Mouse (Mus musculus) lung, postnatal 36 days (tissue): Measurements from ENCODE around the gene Ajuba.

Experiments used
- DNase-seq: peaks from one replicate; pipeline ENCODE4 v3.0.0; 2022; ENCODE audit warnings: mixed read lengths

The Ajuba gene

DNA sequence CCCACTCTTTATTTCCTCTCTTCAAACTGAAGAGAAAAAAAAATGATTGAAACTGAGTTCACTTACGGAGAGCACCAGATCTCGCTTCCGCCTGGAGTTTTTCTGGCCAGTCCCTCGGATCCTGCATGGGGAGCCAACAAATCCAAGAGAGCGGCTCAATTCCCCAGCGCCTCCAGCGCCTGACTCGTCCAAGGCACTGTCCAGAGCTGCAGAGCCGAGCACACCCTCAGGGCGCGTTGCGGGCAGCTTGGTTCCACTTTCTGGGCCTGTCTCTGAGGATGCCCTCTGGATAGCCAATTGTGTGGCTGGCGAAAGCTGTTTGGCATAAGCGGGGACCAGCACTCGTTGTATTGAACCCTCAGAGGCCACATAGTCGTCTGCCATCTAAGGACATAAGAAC lies 13.7 kb upstream of the Ajuba start:
- DNase-seq: no peak

DNA sequence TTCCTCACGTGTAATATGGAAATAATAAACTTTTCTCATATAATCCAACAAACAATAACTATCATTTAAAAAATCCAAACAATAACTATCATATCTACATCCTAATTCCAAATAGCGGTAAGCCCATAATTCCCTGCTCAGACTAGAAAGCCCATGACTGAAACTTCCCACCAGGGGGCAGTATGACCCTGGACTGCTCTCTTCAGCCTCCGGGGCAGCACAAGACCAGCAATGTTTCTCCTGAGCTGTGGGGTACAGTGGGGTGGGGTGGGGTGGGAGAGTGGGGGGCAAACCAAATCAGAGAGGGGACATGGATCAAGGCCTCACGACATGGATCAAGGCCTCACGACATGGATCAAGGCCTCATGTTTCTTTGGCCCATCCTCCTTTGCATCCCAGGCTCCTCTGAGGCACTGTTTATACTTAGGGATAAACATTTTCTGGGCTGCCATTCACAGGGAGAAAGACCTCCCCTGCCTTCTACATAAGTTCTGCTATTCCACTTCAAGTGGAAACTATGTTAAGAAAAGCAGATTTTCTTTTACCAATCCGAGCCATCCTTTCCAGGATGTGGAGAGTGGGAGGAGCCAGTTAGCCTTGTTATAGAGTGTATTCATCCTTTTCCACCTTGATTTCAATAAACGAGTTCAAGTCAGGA lies 6.5 kb upstream of the Ajuba start:
- DNase-seq: peak; percentile 83

- no peak for DNase-seq
Observed at GRCm38 (mm10) chr14:54582536-54582935, 5.2 kb upstream of the Ajuba start.

GRCm38 (mm10) chr14:54579638-54580037 lies 2.3 kb upstream of the Ajuba start:
- peak; percentile 54 for DNase-seq

- peak; percentile 76 for DNase-seq
Observed at GRCm38 (mm10) chr14:54578063-54578462, 705 bp upstream of the Ajuba start.

GRCm38 (mm10) chr14:54576241-54577088 lies 893 bp downstream of the Ajuba start:
- no peak for DNase-seq

GRCm38 (mm10) chr14:54575631-54576030 lies 1.7 kb downstream of the Ajuba start:
- DNase-seq: peak; percentile 86

DNA sequence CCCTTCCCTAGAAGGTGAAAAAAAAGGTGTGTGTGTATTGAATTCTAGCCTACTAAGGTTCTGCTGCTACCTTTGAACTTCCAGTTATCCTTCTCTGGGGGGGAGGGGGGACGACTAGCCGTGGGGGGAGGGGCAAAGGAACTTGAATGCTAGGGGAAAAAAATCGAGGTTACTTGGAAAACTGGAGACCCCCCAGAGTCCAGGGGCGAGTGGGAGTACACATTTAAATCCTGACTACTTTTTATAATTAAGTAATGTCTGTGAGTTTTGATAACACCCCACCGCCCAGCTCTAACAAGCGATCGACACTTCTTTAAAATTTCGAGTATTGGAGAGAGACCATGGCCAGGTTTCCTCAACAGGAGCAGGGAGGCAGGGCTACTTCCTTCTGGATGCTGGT lies 2.3 kb downstream of the Ajuba start:
- no peak for DNase-seq

DNA sequence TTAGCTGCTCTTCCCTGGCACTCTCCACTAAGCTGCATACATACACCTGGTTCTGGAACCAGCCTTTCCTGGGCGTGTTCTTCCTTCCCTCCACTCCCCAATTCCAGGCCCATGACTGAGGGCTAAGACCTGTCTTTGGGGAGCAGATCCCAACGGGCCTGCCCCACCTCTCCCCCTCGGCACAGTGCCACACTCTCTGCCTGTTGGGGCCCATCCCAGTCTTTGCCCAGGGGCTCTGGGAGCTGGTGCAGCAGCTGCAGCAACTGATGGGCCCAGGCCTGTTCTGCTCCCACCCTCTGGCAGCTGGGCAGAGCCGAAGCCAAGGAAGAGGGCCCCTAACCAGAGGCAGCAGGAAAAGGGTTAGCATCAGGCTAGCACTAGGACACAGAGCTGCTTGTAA lies 3.1 kb downstream of the Ajuba start:
- no peak for DNase-seq

- peak; percentile 77 for DNase-seq
Observed at GRCm38 (mm10) chr14:54572790-54573736, 4.3 kb downstream of the Ajuba start.

GRCm38 (mm10) chr14:54572122-54572521 lies 5.2 kb downstream of the Ajuba start:
- no peak for DNase-seq

- DNase-seq: peak; percentile 46
Observed at GRCm38 (mm10) chr14:54569451-54570392, 7.6 kb downstream of the Ajuba start.

- peak; percentile 89 for DNase-seq
Observed at GRCm38 (mm10) chr14:54568694-54569414, 8.5 kb downstream of the Ajuba start.

GRCm38 (mm10) chr14:54560527-54561242 lies 16.7 kb downstream of the Ajuba start:
- no peak for DNase-seq

DNA sequence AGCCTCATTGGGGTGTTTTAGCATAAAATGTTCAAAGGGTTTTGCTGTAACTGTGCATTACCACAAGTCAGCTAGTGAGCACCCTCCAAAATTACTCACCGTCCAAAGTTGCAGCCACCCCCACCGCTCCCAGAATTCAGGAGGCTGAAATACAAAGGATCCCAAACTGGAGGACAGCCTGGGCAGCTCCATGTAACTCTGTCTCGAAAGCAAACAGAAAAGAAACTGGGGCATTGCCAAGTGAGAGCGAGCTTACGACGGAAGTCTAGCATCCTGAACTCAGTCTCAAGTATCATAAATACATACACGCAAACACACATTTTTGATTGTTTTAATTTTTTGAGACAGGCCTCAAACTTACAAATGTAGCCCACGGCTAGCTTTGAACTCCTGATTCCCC lies 20.0 kb downstream of the Ajuba start:
- DNase-seq: no peak

GRCm38 (mm10) chr14:54553975-54554769 lies 23.2 kb downstream of the Ajuba start, which contains the start of gene Haus4:
Gene Haus4 (minus strand): TSS chr14:54554616.
- peak; percentile 89 for DNase-seq

DNA sequence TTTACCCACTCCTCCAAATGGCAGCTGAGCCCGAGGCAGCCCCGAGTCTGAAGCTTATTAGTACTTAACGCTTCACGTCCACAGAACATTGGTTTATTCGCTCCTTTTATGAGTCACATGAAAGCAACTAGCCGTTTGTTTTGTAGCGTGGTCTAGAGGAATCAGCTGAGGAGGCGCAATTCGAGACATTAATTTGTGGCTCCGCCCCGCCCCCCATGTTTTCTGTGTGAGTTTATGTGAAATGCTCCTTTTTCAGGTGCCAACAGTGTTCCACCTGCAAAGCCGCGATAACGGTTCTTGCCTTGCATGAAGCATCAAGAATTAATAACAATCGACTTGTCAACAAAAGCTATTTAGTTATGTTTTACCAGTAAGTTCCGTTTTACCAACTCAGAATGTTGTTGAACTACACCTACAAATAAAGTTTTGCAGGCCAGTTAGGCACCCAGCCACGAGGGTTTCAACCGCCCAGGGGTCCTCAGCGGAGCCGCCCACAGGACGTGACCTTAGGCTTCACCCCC lies 23.8 kb downstream of the Ajuba start:
- peak; percentile 30 for DNase-seq

GRCm38 (mm10) chr14:54544703-54545102 lies 32.7 kb downstream of the Ajuba start:
- no peak for DNase-seq

GRCm38 (mm10) chr14:54540771-54541170 lies 36.6 kb downstream of the Ajuba start:
- no peak for DNase-seq
